Mouse (Mus musculus) bone marrow, adult 2 months (tissue): ENCODE measurements around the gene Elfn2. TPM values are rescaled to one million over a fixed set of nuclear protein-coding genes. Genes with fewer than 3 reads are reported as not detected.

Experiments
- H3K27ac ChIP-seq: fragments of 200-500 bp; 2 replicates; pipeline ENCODE4 v1.5.1; 2012; ENCODE audit warnings: low read depth, mild to moderate bottlenecking, control low read depth, inconsistent platforms, low read length; ENCODE audit not compliant: control insufficient read depth, poor library complexity, insufficient read depth
- H3K4me1 ChIP-seq: fragments of 200-500 bp; 2 replicates; pipeline ENCODE4 v1.6.1; 2011; ENCODE audit warnings: low read length; ENCODE audit not compliant: control insufficient read depth, insufficient read depth
- H3K4me3 ChIP-seq: fragments of 200-500 bp; replicated peaks from 2 replicates; pipeline ENCODE3; 2011; ENCODE audit warnings: mild to moderate bottlenecking, low read depth, low read length, control low read depth; ENCODE audit not compliant: control insufficient read depth
- CTCF ChIP-seq: fragments of 200-500 bp; IDR thresholded peaks from 2 replicates; pipeline ENCODE4 v1.5.1; 2011; ENCODE audit warnings: low read length, control low read depth; ENCODE audit not compliant: control insufficient read depth, insufficient read depth
- POLR2A ChIP-seq: fragments of 200-500 bp; IDR thresholded peaks from 2 replicates; pipeline ENCODE4 v1.6.1; 2011; ENCODE audit warnings: low read depth, mild to moderate bottlenecking, control low read depth, low read length, borderline replicate concordance; ENCODE audit not compliant: control insufficient read depth
- WGBS: fragments of 180-500 bp; shearing (Covaris S2); methylation state at CpG from one replicate; pipeline ENCODE4 v1.1.7; 2018; 5-methylcytosine and 5-hydroxymethylcytosine counted together
- polyA plus RNA-seq: library from polyadenylated mRNA; stranded (reverse); fragments of >200 nt; gene quantifications from 2 replicates; pipeline ENCODE4 v1.2.4, GENCODE M21; 2011; ENCODE audit warnings: low replicate concordance; ENCODE audit not compliant: missing spikeins, insufficient read depth, insufficient read length

Gene Elfn2
- polyA plus RNA-seq, 1 experiment, result not detected

DNA sequence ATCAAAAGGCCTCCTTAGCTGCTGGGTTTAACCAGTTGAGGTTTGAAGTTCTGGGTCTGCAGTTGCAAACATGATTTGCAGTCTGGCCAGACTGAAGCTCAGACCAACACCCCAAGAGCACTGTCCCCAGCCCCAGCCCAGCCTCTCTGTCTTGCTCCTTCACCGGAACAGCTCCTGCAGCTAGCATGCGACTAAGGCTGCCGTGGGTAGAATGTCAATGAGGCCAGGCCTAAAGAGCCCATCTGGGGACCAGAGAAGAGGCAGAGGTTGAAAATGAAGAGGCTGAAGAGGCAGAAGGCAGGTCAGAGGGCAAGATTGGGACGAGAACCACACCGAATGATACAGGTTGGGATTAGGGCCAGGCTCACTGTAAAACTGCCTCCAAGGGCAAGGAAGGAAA lies 85.2 kb downstream of the Elfn2 start:
- H3K4me3 ChIP-seq, result no peak overlapping the region
- WGBS, result 86% methylated on average over 5 of the region's 5 CpGs
- no peak overlapping the region for H3K27ac ChIP-seq
- H3K4me1 ChIP-seq, result no peaks in the 10 kb centered on the region
- TF ChIP-seq POLR2A (no peak), CTCF (no peak)

DNA sequence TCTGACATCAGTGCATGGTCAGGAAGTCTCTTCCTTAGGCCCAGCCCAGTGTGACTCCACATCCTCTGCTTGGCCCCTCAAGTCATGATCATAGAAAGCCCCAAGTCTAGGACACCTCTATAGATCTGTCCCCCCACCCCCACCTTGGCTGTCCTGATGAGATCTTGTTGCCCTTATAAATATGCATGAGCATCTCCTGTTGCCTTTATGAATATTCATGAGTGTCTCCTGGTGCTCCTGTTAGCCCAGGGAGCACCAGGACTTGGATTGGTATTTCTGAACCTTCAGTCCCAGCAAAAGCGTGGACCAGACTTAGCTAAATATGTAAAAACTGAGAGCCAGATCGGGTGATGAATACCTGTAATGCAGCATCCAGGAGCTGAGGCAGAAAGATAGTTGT lies 86.2 kb downstream of the Elfn2 start:
- 60% methylated on average over 2 of the region's 2 CpGs for WGBS
- H3K27ac ChIP-seq, result no peak overlapping the region
- H3K4me1 ChIP-seq, result no peaks in the 10 kb centered on the region
- TF ChIP-seq POLR2A, result no peak
- TF ChIP-seq CTCF, result no peak
- no peak overlapping the region for H3K4me3 ChIP-seq

DNA sequence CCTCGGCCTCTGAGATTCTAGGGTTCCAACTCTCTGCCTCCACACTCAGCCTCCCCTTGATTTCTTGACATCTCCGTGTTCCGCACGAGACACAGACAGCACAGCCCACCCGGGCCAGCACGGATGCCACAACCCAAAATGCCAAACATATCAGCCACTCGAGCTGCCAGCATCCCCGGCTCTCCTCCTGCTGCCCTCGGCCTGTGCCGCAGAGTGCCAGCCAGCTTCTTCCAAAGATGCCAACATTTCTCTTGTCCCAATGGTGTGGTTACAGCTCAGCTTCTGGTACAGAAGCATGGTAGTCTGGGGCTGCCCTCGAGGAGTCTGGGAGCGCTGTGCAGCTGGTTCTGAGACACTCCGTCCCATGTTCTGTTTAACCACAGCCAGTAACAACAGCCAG lies 92.3 kb downstream of the Elfn2 start:
- no peak for TF ChIP-seq POLR2A
- no peak for TF ChIP-seq CTCF
- no peaks in the 10 kb centered on the region for H3K4me1 ChIP-seq
- H3K4me3 ChIP-seq, result no peak overlapping the region
- whole genome bisulfite sequencing, result 70% methylated on average over 13 of the region's 13 CpGs
- no peak overlapping the region for H3K27ac ChIP-seq

DNA sequence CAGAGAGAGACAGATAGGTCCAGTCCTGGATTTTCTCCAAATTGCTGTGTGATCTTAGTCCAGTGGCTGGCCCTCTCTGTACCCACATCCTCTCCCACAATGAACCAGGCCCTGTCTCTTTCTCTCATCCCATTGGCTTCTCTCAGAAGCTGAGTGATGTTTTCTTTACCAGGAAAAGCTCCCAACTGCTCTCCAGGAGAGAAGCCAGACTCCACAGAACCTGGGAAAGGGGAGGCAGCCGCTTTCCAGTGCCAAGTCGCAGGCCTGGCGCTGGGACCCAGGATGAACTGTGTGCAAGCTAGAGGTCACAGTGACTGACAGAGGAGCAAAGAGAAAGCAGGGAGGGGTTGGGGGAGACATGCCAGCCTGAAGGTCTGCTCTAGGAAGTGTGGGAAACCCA lies 93.6 kb downstream of the Elfn2 start:
- Histone ChIP-seq H3K27ac (no peak overlapping the region), H3K4me3 (no peak overlapping the region), H3K4me1 (no peaks in the 10 kb centered on the region)
- TF ChIP-seq CTCF (no peak), POLR2A (no peak)
- 87% methylated on average over 3 of the region's 3 CpGs for WGBS

DNA sequence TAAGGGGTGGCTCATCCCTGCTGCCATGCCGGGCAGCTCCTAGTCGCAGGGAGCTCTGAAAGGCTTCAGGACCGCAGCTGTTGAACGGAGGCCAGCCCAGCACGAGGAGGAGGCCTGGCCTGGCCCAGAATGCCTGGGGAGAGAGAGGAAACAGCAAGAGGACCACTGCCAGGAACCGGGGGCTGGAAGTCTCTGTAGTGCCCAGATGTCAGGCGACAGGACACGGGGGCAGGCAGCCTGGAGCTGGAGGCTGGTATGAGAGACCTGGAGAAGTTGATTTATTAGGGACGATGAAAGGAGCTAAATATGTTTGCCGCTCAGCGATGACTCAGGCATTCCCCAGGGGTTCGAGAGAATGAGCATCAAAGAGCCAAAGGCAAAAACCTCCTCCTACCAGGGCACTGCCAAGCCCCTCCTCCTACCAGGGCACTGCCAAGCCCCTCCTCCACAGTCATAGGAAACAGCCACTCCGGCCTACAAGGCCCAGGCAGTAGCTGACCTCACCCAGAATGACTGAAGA lies 94.1 kb downstream of the Elfn2 start:
- Histone ChIP-seq H3K27ac (0 out of 2 replicates have a peak overlapping the region, but pooled peaks have one; percentile 17), H3K4me3 (no peak overlapping the region), H3K4me1 (no peaks in the 10 kb centered on the region)
- 10% methylated on average over 13 of the region's 13 CpGs for WGBS
- TF ChIP-seq CTCF, result no peak
- no peak for TF ChIP-seq POLR2A

- H3K27ac ChIP-seq, result no peak overlapping the region
- TF ChIP-seq POLR2A (no peak), CTCF (peak; percentile 92)
- 25% methylated on average over 5 of the region's 5 CpGs for WGBS
- H3K4me1 ChIP-seq, result no peaks in the 10 kb centered on the region
- H3K4me3 ChIP-seq, result no peak overlapping the region
These were observed 95.1 kb downstream of the Elfn2 start for GRCm38 (mm10) chr15:78623426-78623825.

Other genes starting within 250 kb of the Elfn2 start
- gene Il2rb, start 223.5 kb downstream of the Elfn2 start, polyA plus RNA-seq, result 3.9 and 7.6 TPM in 2 replicates
- 2.4 and 2.7 TPM in 2 replicates for gene C1qtnf6, start 187.4 kb downstream of the Elfn2 start, polyA plus RNA-seq
- gene Sstr3, start 174.1 kb downstream of the Elfn2 start, polyA plus RNA-seq, result not detected in 2 replicates
- 94.5 and 156 TPM in 2 replicates for gene Rac2, start 146.0 kb downstream of the Elfn2 start, polyA plus RNA-seq
- 49.8 and 105 TPM in 2 replicates for gene Cyth4, start 121.7 kb downstream of the Elfn2 start, polyA plus RNA-seq
- gene Mfng, start 54.7 kb upstream of the Elfn2 start, polyA plus RNA-seq, result 8.6 and 15.5 TPM in 2 replicates
- gene Card10, start 84.3 kb upstream of the Elfn2 start, polyA plus RNA-seq, result 11.3 and 20.8 TPM in 2 replicates
- 6.6 and 9.4 TPM in 2 replicates for gene Cdc42ep1, start 123.9 kb upstream of the Elfn2 start, polyA plus RNA-seq
- not detected in 2 replicates for gene Lgals2, start 136.8 kb upstream of the Elfn2 start, polyA plus RNA-seq
- 25.8 and 55.3 TPM in 2 replicates for gene Gga1, start 158.4 kb upstream of the Elfn2 start, polyA plus RNA-seq
- not detected in 2 replicates for gene Gm49510, start 180.9 kb upstream of the Elfn2 start, polyA plus RNA-seq
- gene Sh3bp1, start 181.0 kb upstream of the Elfn2 start, polyA plus RNA-seq, result 18.9 and 63.2 TPM in 2 replicates
- gene Pdxp, start 195.1 kb upstream of the Elfn2 start, polyA plus RNA-seq, result 5.7 and 8.0 TPM in 2 replicates
- 75.3 and 222 TPM in 2 replicates for gene Lgals1, start 208.0 kb upstream of the Elfn2 start, polyA plus RNA-seq
- 14.6 and 30.5 TPM in 2 replicates for gene Nol12, start 216.2 kb upstream of the Elfn2 start, polyA plus RNA-seq
- gene Triobp, start 229.0 kb upstream of the Elfn2 start, polyA plus RNA-seq, result 17.0 and 32.9 TPM in 2 replicates